Mouse (Mus musculus): ENCODE data around the gene Rps24.

Rps24 gene

GRCm38 (mm10) chr14:24510679-24511078 lies 23.8 kb downstream of the Rps24 start:
- peak; percentile 62 for DNase-seq (ENCODE audit: low read depth, low spot score)

DNA sequence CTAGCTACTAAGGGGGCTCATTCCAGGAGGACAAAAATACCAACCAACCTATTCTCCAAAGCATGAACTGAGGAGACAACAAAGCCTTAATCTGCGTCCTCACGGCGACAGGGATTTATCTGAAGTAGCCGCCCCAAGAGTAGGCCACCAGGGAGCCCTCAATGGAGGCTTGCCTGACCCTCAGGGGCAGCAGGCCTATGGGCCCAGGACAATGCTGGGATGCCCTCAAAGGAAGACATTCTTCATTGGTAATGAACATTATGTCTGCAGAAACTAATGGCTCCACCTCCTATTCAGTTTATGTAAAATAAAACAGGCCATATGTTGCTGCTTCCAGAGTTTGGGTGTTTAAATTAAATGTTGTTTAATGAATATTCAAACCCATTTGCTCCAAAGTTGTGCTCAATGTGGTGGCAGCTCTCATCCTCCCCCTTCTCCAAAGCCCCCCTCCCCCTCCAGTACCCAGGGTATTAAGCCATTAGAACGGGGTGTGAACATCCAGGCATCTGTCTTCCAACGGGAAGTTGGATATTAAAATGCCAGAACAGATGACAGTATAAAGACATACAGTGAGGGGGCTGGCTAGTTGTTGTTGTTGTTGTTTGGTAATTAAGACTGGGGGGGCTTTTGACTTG lies 25.7 kb downstream of the Rps24 start:
- no peak for DNase-seq (ENCODE audit: low read depth, low spot score)

- DNase-seq (ENCODE audit: low read depth, low spot score) = no peak
These were observed 34.7 kb downstream of the Rps24 start for GRCm38 (mm10) chr14:24521597-24521996.

- no peak for DNase-seq (ENCODE audit: low read depth, low spot score)
These were observed 38.2 kb downstream of the Rps24 start for GRCm38 (mm10) chr14:24525137-24525536.

DNA sequence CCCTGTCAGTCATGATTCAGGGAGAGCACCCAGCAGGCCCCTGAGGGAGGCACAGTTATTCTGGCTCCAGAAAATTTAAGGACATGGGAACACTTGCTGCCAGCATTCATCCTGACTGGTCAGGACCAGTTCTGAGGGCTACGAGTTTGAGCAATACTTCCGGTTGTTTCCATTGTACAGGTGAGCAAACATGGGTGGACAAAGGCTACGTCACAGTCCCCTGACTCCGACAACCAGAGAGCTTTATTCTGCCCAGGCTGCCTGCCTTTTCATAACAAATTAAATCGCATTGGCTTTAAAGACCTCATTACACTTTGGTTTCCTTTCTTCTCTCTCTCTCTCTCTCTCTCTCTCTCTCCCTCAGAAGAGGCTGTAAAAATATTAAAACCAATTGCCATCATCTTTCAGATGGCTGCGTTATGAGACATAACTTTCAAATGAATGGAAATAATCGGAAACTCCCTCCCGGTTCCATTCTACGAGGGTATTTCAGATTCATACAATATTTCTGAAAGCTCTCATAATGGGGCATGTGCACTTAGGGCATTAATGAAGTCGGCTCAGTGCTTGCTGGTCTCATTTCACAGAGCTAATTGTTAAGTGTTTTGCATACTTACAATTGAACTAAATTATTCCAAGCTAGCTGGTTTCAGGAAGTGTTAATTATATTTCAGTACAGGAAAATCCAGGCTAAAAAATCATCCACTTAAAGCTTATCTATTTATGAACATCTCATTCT lies 38.9 kb downstream of the Rps24 start:
- no peak for DNase-seq (ENCODE audit: low read depth, low spot score)

GRCm38 (mm10) chr14:24526440-24526839 lies 39.5 kb downstream of the Rps24 start:
- no peak for DNase-seq (ENCODE audit: low read depth, low spot score)

GRCm38 (mm10) chr14:24530228-24530627 lies 43.3 kb downstream of the Rps24 start:
- DNase-seq (ENCODE audit: low read depth, low spot score) = peak; percentile 17

DNA sequence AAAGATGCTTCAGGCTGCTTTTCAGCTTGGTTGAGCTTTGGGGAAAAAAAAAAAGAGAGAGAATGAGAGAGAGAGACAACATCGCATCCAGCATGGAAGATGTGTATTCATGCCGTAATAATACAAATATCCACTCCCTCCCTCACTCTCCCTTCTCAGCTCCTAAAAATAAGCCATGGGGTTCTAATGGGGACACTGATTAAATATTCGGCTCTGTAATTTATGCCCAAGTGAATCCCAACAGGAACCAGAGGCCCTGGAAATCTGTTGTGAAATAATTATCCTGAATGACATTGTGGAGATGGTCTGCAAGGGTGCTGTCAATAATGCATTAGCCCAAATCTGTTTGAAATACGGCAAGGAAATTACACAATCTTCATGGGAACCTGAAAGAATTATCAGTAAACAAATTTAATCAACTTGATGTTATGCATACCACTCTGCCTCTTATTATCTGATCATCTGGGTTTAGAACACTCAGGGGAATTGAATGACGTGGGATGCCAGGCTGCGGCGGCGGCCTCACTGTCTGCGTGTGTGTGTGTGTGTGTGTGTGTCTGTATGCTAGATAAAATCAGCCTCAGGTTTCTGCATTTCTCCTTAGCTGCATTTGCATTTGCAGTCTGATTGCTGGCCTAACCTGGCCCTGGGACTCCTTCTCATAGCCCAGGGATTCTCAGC lies 48.1 kb downstream of the Rps24 start:
- DNase-seq (ENCODE audit: low read depth, low spot score) = no peak

DNA sequence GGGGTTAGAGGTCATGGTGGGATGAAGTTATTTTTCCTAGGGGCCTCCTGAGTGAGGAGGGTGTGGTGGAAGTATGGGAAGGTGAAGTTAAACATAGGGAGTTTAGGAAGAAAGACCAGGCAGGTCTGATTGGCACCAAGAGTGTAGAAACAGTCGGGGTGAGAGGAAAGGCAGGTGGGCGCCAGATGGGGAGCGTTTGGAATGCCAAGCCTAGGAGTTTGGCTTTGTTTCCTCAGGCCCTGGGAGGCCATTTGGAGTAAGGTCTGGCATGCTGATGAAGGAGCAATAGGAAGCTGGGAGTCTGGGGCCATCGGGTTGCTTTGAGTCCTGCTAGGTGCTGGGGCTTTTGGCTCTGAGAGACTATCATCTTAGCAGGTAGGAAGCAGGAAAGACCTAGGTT lies 56.0 kb downstream of the Rps24 start:
- DNase-seq (ENCODE audit: low read depth, low spot score) = no peak

DNA sequence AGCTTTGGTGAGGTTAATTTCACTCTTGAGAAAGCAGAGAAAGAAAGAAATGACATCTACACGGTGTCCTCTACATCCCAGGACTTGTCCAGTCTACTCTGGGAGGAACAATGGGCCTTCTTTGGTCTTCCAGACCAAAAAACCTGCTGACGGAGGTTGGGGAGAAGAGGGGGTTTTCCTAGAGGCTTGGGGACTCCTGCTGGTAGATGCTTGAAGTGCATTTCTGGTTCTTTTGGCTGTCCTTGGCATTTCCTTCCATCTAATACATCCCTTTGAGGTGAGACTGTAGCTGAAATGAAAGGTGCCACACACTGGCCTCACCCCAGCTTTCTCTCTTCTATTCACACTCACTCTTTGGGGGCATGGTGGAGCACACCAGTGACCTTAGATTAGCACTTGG lies 57.1 kb downstream of the Rps24 start:
- no peak for DNase-seq (ENCODE audit: low read depth, low spot score)

Measured in skeletal muscle tissue, adult 2 months (tissue).